Mouse (Mus musculus): ENCODE data around the gene P2ry2.

The P2ry2 gene

GRCm38 (mm10) chr7:100984452-100985395, 27.9 kb downstream of the P2ry2 start:
- no peak for DNase-seq (ENCODE audit: low read depth, low spot score)

GRCm38 (mm10) chr7:100979175-100979574, 33.5 kb downstream of the P2ry2 start:
- no peak for DNase-seq (ENCODE audit: low read depth, low spot score)

DNA sequence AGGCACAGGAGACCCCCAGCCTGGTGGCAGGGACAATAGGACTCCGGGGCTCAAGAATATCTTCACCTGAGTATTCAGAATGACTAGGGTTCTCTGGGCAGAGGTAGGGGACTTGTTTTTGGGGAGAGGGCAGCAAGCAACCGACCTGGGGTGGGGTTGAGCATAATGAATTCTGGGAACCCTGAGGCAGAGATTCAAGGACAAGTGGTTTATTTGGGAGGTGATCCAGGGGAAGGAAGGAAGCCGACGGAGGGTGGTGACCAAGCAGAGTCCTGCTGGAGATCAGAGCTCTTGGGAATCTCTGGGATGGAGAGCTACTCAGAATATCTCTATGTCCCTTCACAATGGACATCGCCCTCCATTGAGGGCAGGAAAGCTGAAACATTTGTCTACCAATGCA, 34.5 kb downstream of the P2ry2 start:
- DNase-seq (ENCODE audit: low read depth, low spot score): no peak

DNA sequence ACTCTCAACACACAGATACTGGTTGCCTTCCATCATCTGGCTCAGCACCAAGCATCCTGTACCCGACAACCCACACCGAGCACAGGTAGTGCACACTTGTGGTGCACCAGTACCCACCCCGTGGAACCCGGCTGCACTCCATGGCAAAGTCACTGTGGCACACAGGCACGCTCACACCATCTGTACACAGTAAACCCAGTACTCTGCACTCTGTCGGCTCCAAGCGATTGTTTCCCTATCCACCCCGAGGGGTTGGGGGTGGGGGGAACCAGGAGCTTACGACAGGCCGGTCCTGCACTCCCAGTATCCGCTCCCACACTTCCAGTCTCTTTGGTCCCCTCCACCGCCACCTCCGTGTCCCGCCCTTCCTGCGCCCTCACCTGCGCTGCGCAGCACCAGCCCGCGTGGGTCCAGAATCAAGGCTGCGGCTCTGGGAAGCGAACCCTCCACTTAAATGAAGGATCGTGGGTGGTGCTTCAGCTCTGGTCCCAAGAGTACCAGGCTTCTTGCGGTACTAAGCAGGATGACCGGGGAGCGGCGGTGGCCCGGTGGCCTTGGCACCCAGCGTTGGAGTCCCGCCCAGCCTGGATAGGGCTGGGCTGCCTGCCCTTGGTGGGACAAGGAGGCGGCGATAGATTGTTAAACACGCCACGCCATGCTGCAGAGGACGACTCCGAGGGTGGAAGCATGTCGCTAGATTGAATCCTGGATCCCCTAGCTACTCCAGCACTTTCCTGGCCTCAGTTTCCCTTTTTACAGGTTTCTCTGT, 38.3 kb downstream of the P2ry2 start, which contains the start of gene P2ry6:
Gene P2ry6, minus strand, starts transcription at position 515 of the 769 bp plus-strand sequence.
- DNase-seq (ENCODE audit: low read depth, low spot score): no peak

DNA sequence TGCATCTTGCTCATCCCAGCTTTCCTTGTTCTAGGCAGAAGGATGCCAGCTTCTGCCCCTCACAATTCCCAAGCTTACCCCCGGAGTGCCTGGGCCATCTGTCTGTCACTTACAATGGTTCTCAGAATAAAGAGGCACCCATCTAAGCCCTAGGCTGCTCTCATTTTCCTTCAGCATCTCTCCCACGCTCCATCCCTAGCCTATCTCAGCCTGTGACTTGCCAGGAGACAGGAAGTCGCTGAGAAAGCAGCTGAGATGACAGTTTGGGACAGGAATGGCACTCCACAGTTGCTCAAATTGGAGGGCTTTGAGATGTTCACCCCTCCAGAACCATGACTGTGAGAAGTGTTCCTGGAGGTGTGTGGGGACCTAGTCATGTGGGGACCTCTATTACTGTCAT, 39.8 kb downstream of the P2ry2 start:
- no peak for DNase-seq (ENCODE audit: low read depth, low spot score)

DNA sequence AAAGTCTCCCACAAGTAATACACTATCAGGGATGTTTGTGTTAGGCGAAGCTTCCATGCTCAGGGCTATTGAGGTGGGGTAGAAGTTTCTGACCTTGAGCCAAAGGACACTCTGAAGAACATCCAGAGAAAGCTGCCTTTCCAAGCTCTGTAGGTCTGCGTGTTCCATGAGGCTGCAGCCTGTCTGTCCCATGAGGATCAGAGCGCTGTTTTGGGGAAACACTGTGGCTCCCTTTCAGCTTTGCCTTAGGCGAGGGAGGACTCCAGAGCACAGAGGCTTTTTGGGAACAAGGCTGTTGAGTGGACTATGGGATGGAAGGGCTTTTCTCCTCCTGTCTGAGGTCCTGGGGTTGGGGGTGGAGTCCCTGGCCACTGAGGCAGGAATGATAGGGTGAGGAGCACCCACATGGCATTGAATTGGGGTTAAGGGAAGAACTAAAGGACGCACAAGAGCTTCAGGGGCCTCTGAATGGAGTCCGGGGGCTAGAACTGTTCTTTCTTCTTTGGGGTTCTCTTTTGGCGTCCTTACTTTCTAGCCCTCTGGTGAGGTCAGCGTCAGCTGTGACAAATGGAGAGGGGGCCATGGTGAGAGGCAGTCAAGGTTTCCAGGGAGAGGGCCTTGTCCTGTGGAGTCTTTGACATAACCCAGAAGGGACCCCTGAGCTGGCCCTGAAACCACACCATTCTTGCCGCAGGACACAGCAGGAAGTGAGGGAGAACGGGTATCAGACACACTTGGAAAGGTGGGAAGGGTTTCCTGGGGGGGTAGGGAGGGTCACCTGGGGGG, 43.6 kb downstream of the P2ry2 start:
- DNase-seq (ENCODE audit: low read depth, low spot score): no peak

DNA sequence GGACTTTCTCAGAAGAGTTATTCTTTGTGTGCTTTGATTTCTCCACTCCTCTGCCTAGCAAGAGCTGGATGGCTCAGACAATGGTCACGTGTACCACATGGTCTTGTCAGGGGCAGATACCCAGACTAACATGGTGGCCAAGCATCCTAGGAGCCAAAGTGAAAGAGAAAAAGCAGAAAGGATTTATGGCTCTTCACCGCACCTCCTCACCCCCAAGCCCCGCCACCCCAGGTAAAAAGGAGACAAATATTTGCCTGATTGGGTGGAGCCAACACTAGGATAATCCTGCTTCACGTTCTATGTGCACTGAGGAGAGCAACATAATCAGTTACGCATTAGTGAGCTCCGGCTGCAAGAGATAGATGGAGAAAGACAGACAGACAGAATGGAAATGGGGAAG, 44.3 kb downstream of the P2ry2 start:
- no peak for DNase-seq (ENCODE audit: low read depth, low spot score)

GRCm38 (mm10) chr7:100967850-100968249, 44.8 kb downstream of the P2ry2 start:
- DNase-seq (ENCODE audit: low read depth, low spot score): no peak

DNA sequence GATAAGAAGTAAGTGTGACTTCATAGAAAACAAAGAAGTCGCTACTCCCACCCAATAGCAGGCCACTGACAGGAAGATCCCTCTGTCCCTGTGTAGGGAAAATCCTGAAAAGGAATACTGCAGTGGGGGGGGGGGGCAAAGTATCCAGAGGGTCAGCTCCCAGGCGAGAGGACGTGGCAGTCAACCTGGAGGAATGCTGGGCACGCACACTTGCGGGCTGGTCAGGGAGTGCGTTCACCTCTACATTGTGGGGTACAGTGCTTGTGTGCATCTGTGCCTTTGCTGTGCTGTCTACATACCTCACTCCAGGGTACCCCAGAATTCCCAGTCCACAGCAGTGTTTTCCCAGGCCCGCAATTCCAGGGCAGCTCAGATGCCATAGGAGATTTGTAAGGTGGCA, 46.7 kb downstream of the P2ry2 start:
- DNase-seq (ENCODE audit: low read depth, low spot score): no peak

- no peak for DNase-seq (ENCODE audit: low read depth, low spot score)
Measured at GRCm38 (mm10) chr7:100965079-100965478, 47.6 kb downstream of the P2ry2 start.

DNA sequence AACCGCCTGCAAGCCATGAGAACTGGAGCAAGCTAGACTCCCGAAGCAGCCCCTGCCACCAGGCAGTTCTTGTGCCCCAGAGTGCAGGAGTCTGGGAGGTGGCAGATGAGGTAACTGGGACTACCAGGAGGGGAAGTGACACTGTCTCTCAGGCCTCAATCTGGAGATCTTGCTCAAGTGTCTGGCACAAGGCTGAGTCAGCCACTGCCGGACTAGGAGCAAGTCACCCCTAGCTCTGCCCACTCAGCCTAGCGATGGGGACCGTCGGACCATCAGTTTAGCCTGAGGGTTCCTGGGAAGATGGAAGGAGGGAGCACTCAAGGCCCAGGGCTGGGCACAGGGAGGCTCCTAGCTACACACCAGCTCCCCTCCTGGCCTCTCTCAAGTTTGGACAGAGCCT, 48.4 kb downstream of the P2ry2 start:
- DNase-seq (ENCODE audit: low read depth, low spot score): no peak

DNA sequence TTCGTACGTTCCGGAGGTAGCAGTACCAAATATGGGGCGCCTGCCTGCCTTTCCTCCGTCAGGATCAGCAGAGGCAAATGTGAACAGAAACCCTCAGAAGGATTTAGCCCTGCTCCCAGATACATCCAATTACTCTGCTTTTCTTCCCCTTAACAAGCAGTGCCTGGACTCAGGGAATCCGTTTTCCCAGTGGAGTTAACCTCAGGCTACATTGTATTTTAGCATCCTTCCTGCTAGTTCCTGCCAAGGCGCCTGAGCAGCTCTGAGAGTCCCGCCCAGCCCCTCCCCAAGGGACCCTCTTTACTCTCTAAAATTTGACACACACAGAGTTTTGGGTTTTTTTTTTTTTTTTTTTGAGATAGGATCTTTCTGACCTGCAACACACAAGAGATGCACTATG, 49.3 kb downstream of the P2ry2 start:
- DNase-seq (ENCODE audit: low read depth, low spot score): no peak

DNA sequence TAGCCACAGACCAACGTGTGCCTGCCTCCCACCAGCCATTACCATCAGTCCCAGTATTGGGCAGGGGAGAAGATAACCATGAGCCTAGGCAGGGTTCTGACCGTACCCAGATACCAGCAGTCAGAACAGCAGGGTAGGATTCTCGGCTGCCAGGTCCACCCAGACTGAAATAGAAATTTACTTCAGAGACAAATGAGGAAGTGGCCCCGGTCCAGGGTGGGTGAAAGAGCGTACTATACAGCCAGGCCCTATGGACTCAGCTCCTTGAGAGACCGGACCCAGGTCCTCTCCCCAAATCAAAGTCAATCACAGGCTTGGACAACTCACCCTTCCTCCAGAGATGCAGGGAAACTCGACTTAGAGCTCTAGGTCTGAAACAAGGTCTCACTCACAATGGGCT, 51.5 kb downstream of the P2ry2 start:
- DNase-seq (ENCODE audit: low read depth, low spot score): no peak

GRCm38 (mm10) chr7:100960462-100960861, 52.2 kb downstream of the P2ry2 start:
- DNase-seq (ENCODE audit: low read depth, low spot score): no peak

- peak; percentile 9 for DNase-seq (ENCODE audit: low read depth, low spot score)
Measured at GRCm38 (mm10) chr7:100958426-100958825, 54.2 kb downstream of the P2ry2 start.

- DNase-seq (ENCODE audit: low read depth, low spot score): no peak
Measured at GRCm38 (mm10) chr7:100952686-100953085, 60.0 kb downstream of the P2ry2 start.

DNA sequence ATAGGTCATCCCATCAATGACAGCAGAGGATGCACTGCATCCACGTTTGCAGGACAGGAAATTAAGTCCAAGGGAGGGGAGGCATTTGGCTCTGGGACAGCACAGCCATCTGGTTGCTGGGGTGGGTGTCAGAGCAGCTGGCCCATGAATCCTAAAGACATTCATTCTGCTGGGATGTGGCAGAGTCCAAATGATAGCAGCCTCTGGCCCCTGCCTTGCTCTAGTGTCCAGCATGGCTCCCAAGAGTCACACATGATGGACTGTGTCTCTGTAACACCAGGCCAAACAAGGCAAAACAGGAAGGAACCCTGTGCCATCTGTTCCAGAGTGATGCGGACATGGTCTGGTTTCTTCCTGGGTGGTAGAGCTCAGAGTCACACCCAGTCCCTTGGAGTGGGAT, 60.8 kb downstream of the P2ry2 start:
- no peak for DNase-seq (ENCODE audit: low read depth, low spot score)

GRCm38 (mm10) chr7:100950481-100951010, 62.1 kb downstream of the P2ry2 start:
- DNase-seq (ENCODE audit: low read depth, low spot score): no peak

- DNase-seq (ENCODE audit: low read depth, low spot score): no peak
Measured at GRCm38 (mm10) chr7:100950031-100950430, 62.6 kb downstream of the P2ry2 start.

All from c-Kit-negative CD71-positive TER-119-positive erythroid progenitor cells, embryonic 14.5 days (primary cell).